Mouse (Mus musculus) small intestine, adult 2 months (tissue): Measurements from ENCODE around the gene Ccdc88c.

Experiments
- CTCF ChIP-seq: fragments of 200-500 bp; IDR thresholded peaks from 2 replicates; pipeline ENCODE4 v1.5.1; 2012; ENCODE audit warnings: low read depth, mild to moderate bottlenecking, control low read depth, inconsistent platforms, low read length, moderate library complexity, mixed read lengths; ENCODE audit not compliant: insufficient replicate concordance, insufficient read length; ENCODE audit errors: extremely low read depth
- POLR2A ChIP-seq: fragments of 200-500 bp; IDR thresholded peaks from 2 replicates; pipeline ENCODE4 v1.6.1; 2012; ENCODE audit warnings: low read depth, mild to moderate bottlenecking, control low read depth, inconsistent platforms, low read length, moderate library complexity

DNA sequence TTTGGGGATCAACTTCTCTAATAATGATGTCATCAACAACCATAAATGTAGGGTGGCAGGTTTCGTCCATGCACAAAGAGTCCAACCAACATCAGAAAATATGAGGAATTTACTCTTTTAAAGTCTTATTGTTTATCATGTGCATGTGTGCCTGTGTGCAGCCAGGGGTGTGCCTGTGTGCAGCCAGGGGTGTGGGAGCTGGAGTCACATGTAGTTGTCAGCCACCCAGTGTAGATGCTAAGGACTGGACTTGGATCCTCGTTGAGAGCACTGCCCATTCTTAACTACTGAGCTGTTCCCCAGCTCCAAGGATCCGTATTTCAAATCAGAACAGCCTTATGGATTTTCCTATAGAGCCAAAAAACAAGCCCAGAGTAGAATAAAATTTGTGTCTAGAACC, 37.7 kb downstream of the Ccdc88c start:
- TF ChIP-seq CTCF (no peak), POLR2A (no peak)
